Mouse (Mus musculus): ENCODE measurements around the gene Rag2.

GRCm38 (mm10) chr2:101598190-101599181 lies 26.0 kb upstream of the Rag2 start:
- TF ChIP-seq GATA1 (IDR thresholded peaks at IDR 0.05; ENCODE audit: low read length) (no peak), TAL1 (IDR thresholded peaks at IDR 0.05; ENCODE audit: low read length) (no peak)

All from erythroblast, embryonic 14.5 days (primary cell).